In genomic region chr10:34532507-34532906, GRCm38 (mm10) we compare ENCODE assay signal across 19 mouse cellular contexts. TPM values are rescaled to one million over a fixed set of nuclear protein-coding genes. Genes with fewer than 3 reads are reported as not detected.
A peak's percentile ranks its signal among the peaks of the same experiment; 100 is the strongest.
DNase-seq lines count a peak whose midpoint lies in the region; ATAC-seq and TF ChIP-seq lines count a peak whose summit lies in the region.
"Had no signal": no experiment of that assay in that cellular context is flagged by ENCODE, and none has a peak within 500 bp of the region (broad histone marks: within the 10 kb centered on the region; RNA-seq: fewer than 3 reads in every experiment).

No protein-coding gene starts in this region.

- no peaks in the 10 kb centered on the region for H3K9me3 ChIP-seq in kidney, embryonic 14.5 days (ENCODE audit: control insufficient read depth, low read length)
- no peaks in the 10 kb centered on the region for H3K9me3 ChIP-seq in MEL (replicated peaks; ENCODE audit: insufficient read depth, low read length)
- no peaks in the 10 kb centered on the region for H3K9me3 ChIP-seq in liver, postnatal 0 days (ENCODE audit: low read length)

- TF ChIP-seq CTCF in MEL (IDR thresholded peaks at IDR 0.05 in 2 of 3, conservative IDR thresholded peaks at IDR 0.05 in 1 of 3; ENCODE audit: control insufficient read depth in 1 of 3, insufficient read depth in 1 of 3, low read depth in 2 of 3, low read length in 3 of 3, poor library complexity in 1 of 3, severe bottlenecking in 1 of 3), result no peak
- no peak for TF ChIP-seq CTCF in liver, postnatal 0 days (IDR thresholded peaks at IDR 0.05; ENCODE audit: low read depth)

- ATAC-seq in kidney, embryonic 14.5 days (ENCODE audit: low FRiP score, low TSS enrichment), result no peak
- ATAC-seq in granulocyte monocyte progenitor cell, adult 5-6 weeks (replicated peaks; ENCODE audit: poor library complexity, severe bottlenecking), result peak; percentile 74
- ATAC-seq in liver, postnatal 0 days, result no peak
- ATAC-seq: forebrain, embryonic 14.5 days; hindbrain, embryonic 16.5 days had no signal

- no peaks in the 10 kb centered on the region for H3K27me3 ChIP-seq in kidney, embryonic 14.5 days (ENCODE audit: control insufficient read depth, insufficient read depth, low read length)
- no peaks in the 10 kb centered on the region for H3K27me3 ChIP-seq in MEL (ENCODE audit: control insufficient read depth in 1 of 2, insufficient read depth in 2 of 2, low read length in 2 of 2)
- no peaks in the 10 kb centered on the region for H3K27me3 ChIP-seq in liver, postnatal 0 days (ENCODE audit: insufficient read depth, low read length)

- H3K27ac ChIP-seq in kidney, embryonic 14.5 days (ENCODE audit: low read depth, low read length), result no peak overlapping the region
- H3K27ac ChIP-seq in MEL (ENCODE audit: control insufficient read depth, low read depth, low read length), result no peak overlapping the region
- H3K27ac ChIP-seq in liver, postnatal 0 days (ENCODE audit: low read depth), result no peak overlapping the region
- H3K27ac ChIP-seq: stomach, postnatal 0 days had no signal

- H3K9ac ChIP-seq in kidney, embryonic 14.5 days (ENCODE audit: low read depth, low read length), result no peak overlapping the region
- no peak overlapping the region for H3K9ac ChIP-seq in MEL (ENCODE audit: control insufficient read depth, low read depth, low read length, poor library complexity, severe bottlenecking)
- no peak overlapping the region for H3K9ac ChIP-seq in liver, postnatal 0 days (replicated peaks)

- no peak overlapping the region for H3K4me2 ChIP-seq in kidney, embryonic 14.5 days (replicated peaks; ENCODE audit: low read depth, low read length)
- no peak overlapping the region for H3K4me2 ChIP-seq in liver, postnatal 0 days (ENCODE audit: low read depth, low read length)
- H3K4me2 ChIP-seq: liver, embryonic 11.5 days; midbrain, embryonic 11.5 days had no signal

- TF ChIP-seq EP300 in MEL (IDR thresholded peaks at IDR 0.05; ENCODE audit: low read depth in 1 of 2, low read length in 2 of 2), result no peak
- no peak for TF ChIP-seq EP300 in liver, postnatal 0 days (IDR thresholded peaks at IDR 0.05; ENCODE audit: low read depth)

- H3K4me3 ChIP-seq in kidney, embryonic 14.5 days (ENCODE audit: low read length), result no peak overlapping the region
- H3K4me3 ChIP-seq in MEL (ENCODE audit: control insufficient read depth in 1 of 2, insufficient read depth in 1 of 2, low read depth in 2 of 2, low read length in 2 of 2), result no peak overlapping the region
- no peak overlapping the region for H3K4me3 ChIP-seq in liver, postnatal 0 days (ENCODE audit: low read depth, low read length)

- no peaks in the 10 kb centered on the region for H3K79me2 ChIP-seq in MEL (ENCODE audit: control insufficient read depth, insufficient read depth, low read length, poor library complexity)

- 87% methylated on average over 1 of the region's 1 CpGs for WGBS in kidney, embryonic 14.5 days
- 50% methylated on average over 1 of the region's 1 CpGs for WGBS in liver, postnatal 0 days (ENCODE audit: insufficient replicate concordance)

- peak; percentile 12 for DNase-seq in kidney, postnatal 14 days
- DNase-seq in MEL (ENCODE audit: low read depth, low spot score) (peak; percentile 14), adipocyte (ENCODE audit: low spot score) (peak; percentile 17)
- no peak for DNase-seq in urinary bladder, postnatal 25 days (ENCODE audit: low spot score)
- DNase-seq in liver, postnatal 0 days, result no peak
- DNase-seq in embryo, embryonic 9.5 days (ENCODE audit: extremely low spot score), result no peak
- DNase-seq: adrenal gland, adult 8-10 months; cerebellum, postnatal 36 days; heart, adult 18-20 months; heart, postnatal 10 days; layer of hippocampus, adult 9-11 months; thymus, postnatal 36 days had no signal

- no peaks in the 10 kb centered on the region for H3K4me1 ChIP-seq in kidney, embryonic 14.5 days (ENCODE audit: control insufficient read depth, insufficient read depth, low read length)
- H3K4me1 ChIP-seq in MEL (ENCODE audit: control insufficient read depth in 1 of 2, insufficient read depth in 2 of 2, low read length in 2 of 2), result no peaks in the 10 kb centered on the region
- H3K4me1 ChIP-seq in liver, postnatal 0 days (ENCODE audit: insufficient read depth), result no peaks in the 10 kb centered on the region

- TF ChIP-seq RAD21 in MEL (IDR thresholded peaks at IDR 0.05; ENCODE audit: low read depth, low read length), result no peak

- H3K36me3 ChIP-seq in kidney, embryonic 14.5 days (ENCODE audit: control insufficient read depth, insufficient read depth, low read length), result no peaks in the 10 kb centered on the region
- H3K36me3 ChIP-seq in MEL (ENCODE audit: control insufficient read depth in 1 of 2, insufficient read depth in 2 of 2, low read length in 2 of 2), result no peaks in the 10 kb centered on the region
- no peaks in the 10 kb centered on the region for H3K36me3 ChIP-seq in liver, postnatal 0 days (replicated peaks; ENCODE audit: insufficient read depth, low read length)

- no peak for TF ChIP-seq POLR2A in MEL (IDR thresholded peaks at IDR 0.05; ENCODE audit: control insufficient read depth in 1 of 2, insufficient read depth in 1 of 2, low read depth in 1 of 2, low read length in 2 of 2, poor library complexity in 1 of 2)

TF ChIP-seq in MEL, 35 proteins besides CTCF, POLR2A, EP300 and RAD21:
- peak; percentile 40 for TF ChIP-seq RCOR1 (IDR thresholded peaks at IDR 0.05; ENCODE audit: low read depth, low read length)
- TF ChIP-seq UBTF (IDR thresholded peaks at IDR 0.05; ENCODE audit: borderline replicate concordance, insufficient read depth, low read depth, low read length), result no peak
- no peak for TF ChIP-seq ETS1 (IDR thresholded peaks at IDR 0.05; ENCODE audit: low read depth, low read length)
- TF ChIP-seq ELF1 (IDR thresholded peaks at IDR 0.05; ENCODE audit: low read depth, low read length), result no peak
- TF ChIP-seq MEF2A (IDR thresholded peaks at IDR 0.05; ENCODE audit: extremely low read depth, insufficient replicate concordance, low read depth, low read length, poor library complexity, severe bottlenecking), result no peak

RNA-seq across cellular contexts. Expression of gene Frk, which starts 49.3 kb away (rescaled TPM):
- 18.1 and 27.6 TPM in 2 replicates for polyA plus RNA-seq in kidney, embryonic 14.5 days (2014; fragmentation: Nextera tagmentation; extraction: Ambion mirVana)
- total RNA-seq in MEL (2012; rRNA removed), result not detected in 2 replicates
- polyA plus RNA-seq in MEL (2012; ENCODE audit: insufficient read depth in 1 of 2, insufficient read length in 2 of 2, low read depth in 1 of 2, low replicate concordance in 2 of 2, missing spikeins in 1 of 2), result not detected
- not detected in 2 replicates for total RNA-seq in granulocyte monocyte progenitor cell, adult 5-6 weeks (2014; fragmentation: Nextera tagmentation)
- total RNA-seq in granulocyte monocyte progenitor cell, adult 5-6 weeks (2017), result not detected in 2 replicates
- polyA plus RNA-seq in liver, postnatal 0 days (2015; fragmentation: Nextera tagmentation; extraction: Ambion mirVana), result 0.83 and 0.99 TPM in 2 replicates

Comparison
In these comparisons a context has a peak if more than half of its experiments do, and no peak if none do; other contexts are left out.
1. DNase-seq: peak in kidney, postnatal 14 days (single experiment), MEL (single experiment) and adipocyte (single experiment); none in urinary bladder, postnatal 25 days (single experiment), liver, postnatal 0 days (single experiment) and embryo, embryonic 9.5 days (single experiment).